Mouse (Mus musculus) liver, embryonic 13.5 days (tissue): Measurements from ENCODE around the gene Btnl10. TPM values are rescaled to one million over a fixed set of nuclear protein-coding genes. Genes with fewer than 3 reads are reported as not detected.

ENCODE experiments used
- ATAC-seq: fragments of 200-750 bp; cut with Nextera tagmentation; 2 replicates; pipeline ENCODE4 v1.8.0; 2017; ENCODE audit warnings: low read depth, mild to moderate bottlenecking, moderate number of reproducible peaks, moderate library complexity
- DNase-seq: peaks from one replicate; pipeline ENCODE4 v3.0.0; 2022
- H3K27ac ChIP-seq: fragments of 300-500 bp; sonication (generic); 2 replicates; pipeline ENCODE4 v1.5.1; 2015; ENCODE audit warnings: moderate library complexity, mild to moderate bottlenecking, inconsistent platforms
- H3K27me3 ChIP-seq: fragments of 300-500 bp; sonication (generic); 2 replicates; pipeline ENCODE4 v1.6.1; 2015; ENCODE audit warnings: mild to moderate bottlenecking, inconsistent platforms
- H3K36me3 ChIP-seq: fragments of 300-500 bp; sonication (generic); 2 replicates; pipeline ENCODE4 v1.6.1; 2015; ENCODE audit warnings: mild to moderate bottlenecking, inconsistent platforms
- H3K4me1 ChIP-seq: fragments of 300-500 bp; sonication (generic); replicated peaks from 2 replicates; pipeline ENCODE4 v1.6.1; 2015; ENCODE audit warnings: inconsistent platforms
- H3K4me2 ChIP-seq: fragments of 300-500 bp; sonication (generic); 2 replicates; pipeline ENCODE4 v1.6.1; 2015; ENCODE audit warnings: inconsistent platforms, mild to moderate bottlenecking, moderate library complexity
- H3K4me3 ChIP-seq: fragments of 300-500 bp; sonication (generic); replicated peaks from 2 replicates; pipeline ENCODE4 v1.5.1; 2015; ENCODE audit warnings: mild to moderate bottlenecking, inconsistent platforms
- H3K9ac ChIP-seq: fragments of 300-500 bp; sonication (generic); 2 replicates; pipeline ENCODE4 v1.6.1; 2015; ENCODE audit warnings: mild to moderate bottlenecking, inconsistent platforms
- H3K9me3 ChIP-seq: fragments of 300-500 bp; sonication (generic); replicated peaks from 2 replicates; pipeline ENCODE4 v1.6.1; 2016; ENCODE audit warnings: inconsistent platforms
- WGBS: fragments of 180-500 bp; shearing (Covaris S2); methylation state at CpG from one replicate; pipeline ENCODE4 v1.1.7; 2015; ENCODE audit not compliant: insufficient replicate concordance; 5-methylcytosine and 5-hydroxymethylcytosine counted together
- polyA plus RNA-seq: library from polyadenylated mRNA; unstranded; fragments of >200 nt; fragmentation: Nextera tagmentation; extraction: Ambion mirVana; gene quantifications from 2 replicates; pipeline ENCODE4 v1.2.1, GENCODE M21; 2015

Gene Btnl10
- polyA plus RNA-seq, 1 experiment from 2014 or later = 11.2 TPM

- Histone ChIP-seq H3K9ac (peak overlapping the region; percentile 74), H3K27ac (peak overlapping the region; percentile 99), H3K27me3 (no peaks in the 10 kb centered on the region), H3K4me3 (peak overlapping the region; percentile 47), H3K4me1 (peaks cover 76% of the 10 kb centered on the region), H3K4me2 (peak overlapping the region; percentile 84), H3K9me3 (no peaks in the 10 kb centered on the region), H3K36me3 (no peaks in the 10 kb centered on the region)
- ATAC-seq (peak; percentile 70), DNase-seq (peak; percentile 56)
- 9% methylated on average over 1 of the region's 1 CpGs for WGBS
Measured at GRCm38 (mm10) chr11:58913776-58914175, 3.9 kb upstream of the Btnl10 start.

- peak overlapping the region; percentile 84 for H3K4me2 ChIP-seq
Measured at GRCm38 (mm10) chr11:58914461-58915028, 3.2 kb upstream of the Btnl10 start.

GRCm38 (mm10) chr11:58916879-58917744, 596 bp upstream of the Btnl10 start:
- WGBS = 34% methylated on average over 14 of the region's 14 CpGs
- H3K4me1 ChIP-seq = peaks cover 93% of the 10 kb centered on the region
- DNase-seq = peak; percentile 80
- peak overlapping the region; percentile 99 for H3K27ac ChIP-seq
- H3K4me2 ChIP-seq = peak overlapping the region; percentile 83
- peak overlapping the region; percentile 86 for H3K9ac ChIP-seq
- H3K4me3 ChIP-seq = peak overlapping the region; percentile 72
- ATAC-seq = peak; percentile 52
- peaks cover 20% of the 10 kb centered on the region for H3K36me3 ChIP-seq
- no peaks in the 10 kb centered on the region for H3K9me3 ChIP-seq
- H3K27me3 ChIP-seq = no peaks in the 10 kb centered on the region

More at GRCm38 (mm10) chr11:58914461-58915028, 3.2 kb upstream of the Btnl10 start:
- ATAC-seq (peak; percentile 30), DNase-seq (peak; percentile 44)
- Histone ChIP-seq H3K9ac (peak overlapping the region; percentile 74), H3K4me3 (peak overlapping the region; percentile 47), H3K27ac (peak overlapping the region; percentile 99), H3K27me3 (no peaks in the 10 kb centered on the region), H3K36me3 (no peaks in the 10 kb centered on the region), H3K4me1 (peaks cover 84% of the 10 kb centered on the region), H3K9me3 (no peaks in the 10 kb centered on the region)
- WGBS = 4% methylated on average over 17 of the region's 17 CpGs

- Histone ChIP-seq H3K27ac (peak overlapping the region; percentile 99), H3K9me3 (no peaks in the 10 kb centered on the region), H3K4me2 (peak overlapping the region; percentile 83), H3K27me3 (no peaks in the 10 kb centered on the region; the same call in 1 of the 2 replicates), H3K9ac (peak overlapping the region; percentile 86), H3K4me3 (peak overlapping the region; percentile 72), H3K36me3 (peaks cover 37% of the 10 kb centered on the region), H3K4me1 (peaks cover 77% of the 10 kb centered on the region)
- DNase-seq (no peak), ATAC-seq (peak; percentile 22; the same call in 1 of the 2 replicates)
- 40% methylated on average over 5 of the region's 5 CpGs for WGBS
Measured at GRCm38 (mm10) chr11:58918759-58919158, 1.1 kb downstream of the Btnl10 start.

- Histone ChIP-seq H3K9me3 (no peaks in the 10 kb centered on the region), H3K36me3 (peaks cover 41% of the 10 kb centered on the region), H3K9ac (no peak overlapping the region), H3K4me1 (peaks cover 52% of the 10 kb centered on the region), H3K4me2 (no peak overlapping the region), H3K27me3 (no peaks in the 10 kb centered on the region; the same call in 1 of the 2 replicates), H3K4me3 (no peak overlapping the region), H3K27ac (no peak overlapping the region)
- DNase-seq (no peak), ATAC-seq (no peak)
- 84% methylated on average over 9 of the region's 9 CpGs for whole genome bisulfite sequencing
Measured at GRCm38 (mm10) chr11:58922420-58922819, 4.7 kb downstream of the Btnl10 start.

GRCm38 (mm10) chr11:58926651-58927050, 8.9 kb downstream of the Btnl10 start:
- Histone ChIP-seq H3K9ac (0 out of 2 replicates have a peak overlapping the region, but pooled peaks have one; percentile 75), H3K27ac (no peak overlapping the region), H3K4me2 (no peak overlapping the region), H3K27me3 (no peaks in the 10 kb centered on the region; the same call in 1 of the 2 replicates), H3K36me3 (peaks cover 35% of the 10 kb centered on the region), H3K9me3 (no peaks in the 10 kb centered on the region), H3K4me1 (peaks cover 54% of the 10 kb centered on the region), H3K4me3 (no peak overlapping the region)
- WGBS = 70% methylated on average over 2 of the region's 3 CpGs
- DNase-seq (no peak), ATAC-seq (no peak)

GRCm38 (mm10) chr11:58927053-58927452, 9.3 kb downstream of the Btnl10 start:
- H3K27me3 ChIP-seq = no peaks in the 10 kb centered on the region; the same call in 1 of the 2 replicates
- no peak overlapping the region for H3K4me3 ChIP-seq
- H3K36me3 ChIP-seq = peaks cover 35% of the 10 kb centered on the region
- DNase-seq = no peak
- no peak for ATAC-seq
- H3K4me2 ChIP-seq = peak overlapping the region; percentile 74; the same call in 1 of the 2 replicates
- no peak overlapping the region for H3K27ac ChIP-seq
- H3K9me3 ChIP-seq = no peaks in the 10 kb centered on the region
- peaks cover 58% of the 10 kb centered on the region for H3K4me1 ChIP-seq
- WGBS = 58% methylated on average over 2 of the region's 2 CpGs
- peak overlapping the region; percentile 75; the same call in 1 of the 2 replicates for H3K9ac ChIP-seq

GRCm38 (mm10) chr11:58927790-58928651, 10.3 kb downstream of the Btnl10 start:
- peak; percentile 73 for DNase-seq
- 3% methylated on average over 20 of the region's 20 CpGs for WGBS
- Histone ChIP-seq H3K9ac (peak overlapping the region; percentile 75), H3K4me1 (peaks cover 61% of the 10 kb centered on the region), H3K36me3 (peaks cover 35% of the 10 kb centered on the region), H3K4me3 (peak overlapping the region; percentile 58), H3K4me2 (peak overlapping the region; percentile 74), H3K9me3 (no peaks in the 10 kb centered on the region), H3K27me3 (no peaks in the 10 kb centered on the region; the same call in 1 of the 2 replicates), H3K27ac (peak overlapping the region; percentile 92)
- ATAC-seq = peak; percentile 80

GRCm38 (mm10) chr11:58929055-58929454, 11.3 kb downstream of the Btnl10 start:
- Histone ChIP-seq H3K36me3 (peaks cover 35% of the 10 kb centered on the region), H3K4me3 (no peak overlapping the region), H3K4me1 (peaks cover 61% of the 10 kb centered on the region), H3K9me3 (no peaks in the 10 kb centered on the region), H3K27ac (peak overlapping the region; percentile 92), H3K27me3 (no peaks in the 10 kb centered on the region), H3K9ac (peak overlapping the region; percentile 43; the same call in 1 of the 2 replicates), H3K4me2 (no peak overlapping the region)
- 54% methylated on average over 4 of the region's 4 CpGs for WGBS
- ATAC-seq = no peak
- no peak for DNase-seq

- H3K4me1 ChIP-seq = peaks cover 61% of the 10 kb centered on the region
- H3K4me2 ChIP-seq = peak overlapping the region; percentile 21
- WGBS = 44% methylated on average over 3 of the region's 3 CpGs
- H3K27ac ChIP-seq = peak overlapping the region; percentile 92
- H3K4me3 ChIP-seq = no peak overlapping the region
- ATAC-seq (no peak), DNase-seq (no peak)
- peaks cover 39% of the 10 kb centered on the region for H3K36me3 ChIP-seq
- peak overlapping the region; percentile 43 for H3K9ac ChIP-seq
- no peaks in the 10 kb centered on the region for H3K9me3 ChIP-seq
- no peaks in the 10 kb centered on the region for H3K27me3 ChIP-seq
Measured at GRCm38 (mm10) chr11:58929641-58930040, 11.9 kb downstream of the Btnl10 start.
